Mouse (Mus musculus) midbrain, embryonic 14.5 days (tissue): ENCODE measurements around the gene Ugt3a1. TPM values are rescaled to one million over a fixed set of nuclear protein-coding genes. Genes with fewer than 3 reads are reported as not detected.

Experiments
- ATAC-seq: fragments of 200-750 bp; cut with Nextera tagmentation; 2 replicates; pipeline ENCODE4 v1.8.0; 2017; ENCODE audit warnings: moderate number of reproducible peaks, moderate library complexity; ENCODE audit not compliant: low FRiP score, low TSS enrichment
- DNase-seq: peaks from one replicate; pipeline ENCODE4 v3.0.0-alpha.2; 2015
- H3K27ac ChIP-seq: fragments of 300-500 bp; sonication (generic); replicated peaks from 2 replicates; pipeline ENCODE4 v1.5.1; 2014; ENCODE audit warnings: mild to moderate bottlenecking, low read depth, low read length, moderate library complexity
- H3K27me3 ChIP-seq: fragments of 300-500 bp; sonication (generic); 2 replicates; pipeline ENCODE4 v1.6.1; 2014; ENCODE audit warnings: low read length, control low read depth, mixed read lengths; ENCODE audit not compliant: control insufficient read depth, insufficient read depth
- H3K36me3 ChIP-seq: fragments of 300-500 bp; sonication (generic); 2 replicates; pipeline ENCODE4 v1.6.1; 2014; ENCODE audit warnings: low read length, control low read depth; ENCODE audit not compliant: control insufficient read depth, insufficient read depth
- H3K4me1 ChIP-seq: fragments of 300-500 bp; sonication (generic); 2 replicates; pipeline ENCODE4 v1.6.1; 2014; ENCODE audit warnings: mild to moderate bottlenecking, antibody characterized with exemption, low read length, control low read depth; ENCODE audit not compliant: control insufficient read depth, insufficient read depth
- H3K4me2 ChIP-seq: fragments of 300-500 bp; sonication (generic); 2 replicates; pipeline ENCODE4 v1.6.1; 2014; ENCODE audit warnings: mild to moderate bottlenecking, low read length, moderate library complexity
- H3K4me3 ChIP-seq: fragments of 300-500 bp; sonication (generic); replicated peaks from 2 replicates; pipeline ENCODE4 v1.5.1; 2014; ENCODE audit warnings: low read depth, low read length
- H3K9ac ChIP-seq: fragments of 300-500 bp; sonication (generic); replicated peaks from 2 replicates; pipeline ENCODE4 v1.6.1; 2014; ENCODE audit warnings: mild to moderate bottlenecking, low read length, moderate library complexity
- H3K9me3 ChIP-seq: fragments of 300-500 bp; sonication (generic); 2 replicates; pipeline ENCODE4 v1.6.1; 2016; ENCODE audit warnings: low read length, control low read depth, mixed read lengths; ENCODE audit not compliant: control insufficient read depth
- WGBS: fragments of 180-500 bp; shearing (Covaris S2); extraction: QIAGEN DNeasy Blood & Tissue Kit; methylation state at CpG from one replicate; pipeline ENCODE4 v1.1.7; 2014; 5-methylcytosine and 5-hydroxymethylcytosine counted together
- polyA plus RNA-seq: library from polyadenylated mRNA; unstranded; fragments of >200 nt; fragmentation: Nextera tagmentation; extraction: Ambion mirVana; gene quantifications from 2 replicates; pipeline ENCODE4 v1.2.1, GENCODE M21; 2014

The Ugt3a1 gene
- polyA plus RNA-seq, 1 experiment from 2014 or later, result not detected

DNA sequence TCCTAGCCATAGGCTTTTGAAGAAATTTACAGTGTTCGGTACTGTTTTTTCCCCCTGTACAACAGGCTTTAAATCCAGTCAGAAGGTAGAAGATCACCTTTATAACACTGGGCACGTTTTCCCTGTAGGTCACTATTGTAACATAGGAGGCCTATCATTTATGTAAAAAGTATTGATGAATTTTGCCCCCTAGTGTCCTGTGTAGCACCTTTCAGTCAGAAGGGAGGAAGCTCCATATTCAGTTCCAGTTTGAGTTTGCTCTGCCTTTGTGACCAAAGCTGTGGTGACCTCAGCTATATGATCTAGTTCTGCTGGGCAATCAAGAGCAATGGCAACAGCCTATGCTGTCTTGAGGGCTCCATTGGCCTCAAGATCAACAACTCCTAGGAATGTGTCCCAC is 13.0 kb downstream of the Ugt3a1 start:
- H3K27me3 ChIP-seq, result no peaks in the 10 kb centered on the region
- no peak overlapping the region for H3K4me3 ChIP-seq
- no peak overlapping the region for H3K27ac ChIP-seq
- no peaks in the 10 kb centered on the region for H3K4me1 ChIP-seq
- H3K9me3 ChIP-seq, result no peaks in the 10 kb centered on the region
- 62% methylated on average over 2 of the region's 2 CpGs for WGBS
- H3K36me3 ChIP-seq, result no peaks in the 10 kb centered on the region
- DNase-seq (no peak), ATAC-seq (no peak)
- H3K9ac ChIP-seq, result no peak overlapping the region
- H3K4me2 ChIP-seq, result no peak overlapping the region

DNA sequence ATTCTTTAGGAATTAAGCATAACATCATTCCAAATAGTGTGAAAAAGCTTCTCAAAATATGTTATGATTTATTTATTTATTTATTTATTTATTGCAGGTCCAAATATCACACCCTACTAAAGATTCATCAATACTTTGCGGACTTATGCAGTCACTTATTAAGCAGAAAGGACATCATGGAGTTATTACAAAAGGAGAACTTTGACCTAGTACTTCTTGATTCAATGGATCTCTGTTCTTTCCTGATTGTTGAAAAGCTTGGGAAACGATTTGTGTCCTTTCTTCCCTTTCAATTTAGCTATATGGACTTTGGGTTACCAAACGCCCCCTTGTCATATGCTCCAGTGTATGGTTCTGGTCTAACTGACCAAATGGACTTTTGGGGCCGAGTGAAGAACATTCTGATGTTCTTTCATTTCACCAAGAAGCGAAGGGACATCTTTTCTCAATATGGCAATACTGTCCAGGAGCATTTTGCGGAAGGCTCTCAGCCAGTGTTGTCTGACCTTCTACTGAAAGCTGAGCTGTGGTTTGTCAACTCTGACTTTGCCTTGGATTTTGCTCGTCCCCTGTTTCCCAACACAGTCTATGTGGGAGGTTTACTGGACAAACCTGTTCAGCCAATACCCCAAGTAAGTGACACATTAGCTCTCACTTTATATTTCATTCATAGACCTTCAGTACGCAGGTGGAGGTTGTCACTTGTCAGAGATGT is 29.4 kb downstream of the Ugt3a1 start:
- 86% methylated on average over 8 of the region's 8 CpGs for WGBS

DNA sequence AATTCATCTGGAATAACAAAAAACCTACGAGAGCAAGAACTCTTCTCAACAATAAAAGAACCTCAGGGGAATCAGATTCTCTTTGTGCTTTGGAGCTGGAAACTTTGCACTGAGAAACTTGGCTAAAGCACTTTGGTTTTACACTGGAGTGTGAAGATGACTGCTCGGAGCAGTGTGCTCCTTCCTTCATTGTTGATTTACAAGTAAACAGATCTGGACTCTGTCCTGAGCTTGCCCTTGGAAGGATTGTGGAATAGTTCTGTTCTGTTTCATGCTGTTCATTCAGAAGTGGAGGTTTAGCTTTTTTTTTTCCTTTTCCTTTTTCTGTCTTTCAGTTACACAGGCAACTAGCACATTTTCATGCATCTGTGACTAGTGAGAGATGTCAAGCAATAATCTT is 57.9 kb downstream of the Ugt3a1 start:
- DNase-seq (no peak), ATAC-seq (no peak)
- no peak overlapping the region for H3K9ac ChIP-seq
- H3K4me3 ChIP-seq, result no peak overlapping the region
- H3K4me2 ChIP-seq, result no peak overlapping the region
- H3K4me1 ChIP-seq, result no peaks in the 10 kb centered on the region
- H3K27me3 ChIP-seq, result no peaks in the 10 kb centered on the region
- no peaks in the 10 kb centered on the region for H3K36me3 ChIP-seq
- H3K9me3 ChIP-seq, result no peaks in the 10 kb centered on the region
- WGBS, result 72% methylated on average over 2 of the region's 2 CpGs
- H3K27ac ChIP-seq, result no peak overlapping the region

More for the DNA sequence above, 29.4 kb downstream of the Ugt3a1 start:
- Histone ChIP-seq H3K27me3 (no peaks in the 10 kb centered on the region), H3K36me3 (no peaks in the 10 kb centered on the region), H3K4me2 (no peak overlapping the region), H3K9me3 (no peaks in the 10 kb centered on the region), H3K27ac (no peak overlapping the region), H3K4me1 (no peaks in the 10 kb centered on the region), H3K9ac (no peak overlapping the region), H3K4me3 (no peak overlapping the region)
- DNase-seq, result no peak
- ATAC-seq, result no peak

DNA sequence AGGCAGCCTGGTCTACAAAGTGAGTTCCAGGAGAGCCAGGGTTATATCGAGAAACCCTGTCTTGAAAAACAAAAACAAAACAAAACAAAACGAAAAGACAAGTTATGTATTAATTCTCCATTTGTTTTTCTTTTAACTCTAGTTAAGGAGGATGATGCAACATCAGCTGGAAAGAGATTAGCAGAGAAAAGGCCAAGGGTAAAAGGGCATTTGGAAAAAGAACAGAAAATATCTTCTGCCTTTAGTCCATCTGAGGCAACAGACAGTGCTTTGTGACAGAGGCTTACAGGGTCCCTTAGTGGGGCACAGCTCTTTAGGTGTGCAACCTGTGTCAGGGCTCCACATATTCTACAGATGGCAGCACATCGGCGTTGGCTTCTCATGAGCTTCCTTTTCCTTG is 58.7 kb downstream of the Ugt3a1 start, which contains the start of gene Ugt3a2:
Gene Ugt3a2, plus strand, starts transcription at position 210 of the 400 bp plus-strand sequence.
- Histone ChIP-seq H3K4me3 (no peak within 1 kb of the TSS), H3K36me3 (no peaks in the 10 kb centered on the region), H3K9ac (no peak within 1 kb of the TSS), H3K4me1 (no peaks in the 10 kb centered on the region), H3K9me3 (no peaks in the 10 kb centered on the region), H3K4me2 (no peak within 1 kb of the TSS), H3K27me3 (no peaks in the 10 kb centered on the region), H3K27ac (no peak within 1 kb of the TSS)
- WGBS, result 88% methylated on average over 4 of the region's 4 CpGs
- ATAC-seq (no peak), DNase-seq (no peak)

DNA sequence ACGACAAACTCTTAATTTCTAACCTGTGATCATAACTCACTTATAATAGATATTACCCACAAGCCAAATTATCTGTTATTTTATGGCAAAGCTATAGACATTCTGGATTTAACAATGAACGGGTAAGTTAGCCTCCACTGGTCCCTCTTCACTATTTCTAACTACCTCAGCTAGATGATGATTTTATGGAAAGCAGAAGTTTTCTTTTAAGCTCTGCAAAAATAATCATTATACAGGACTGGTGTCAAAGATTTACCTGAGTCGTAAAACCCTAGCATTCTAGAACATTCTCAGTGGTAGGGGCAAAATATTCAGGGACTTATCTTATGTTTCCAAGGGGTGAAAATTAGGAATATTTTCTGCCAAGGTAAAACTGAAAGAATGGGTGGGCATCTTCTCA is 59.9 kb downstream of the Ugt3a1 start:
- H3K9ac ChIP-seq, result no peak overlapping the region
- H3K4me3 ChIP-seq, result no peak overlapping the region
- DNase-seq (no peak), ATAC-seq (no peak)
- no peaks in the 10 kb centered on the region for H3K27me3 ChIP-seq
- H3K4me2 ChIP-seq, result no peak overlapping the region
- 81% methylated on average over 3 of the region's 3 CpGs for WGBS
- H3K27ac ChIP-seq, result no peak overlapping the region
- H3K4me1 ChIP-seq, result no peaks in the 10 kb centered on the region
- H3K36me3 ChIP-seq, result no peaks in the 10 kb centered on the region
- H3K9me3 ChIP-seq, result no peaks in the 10 kb centered on the region

DNA sequence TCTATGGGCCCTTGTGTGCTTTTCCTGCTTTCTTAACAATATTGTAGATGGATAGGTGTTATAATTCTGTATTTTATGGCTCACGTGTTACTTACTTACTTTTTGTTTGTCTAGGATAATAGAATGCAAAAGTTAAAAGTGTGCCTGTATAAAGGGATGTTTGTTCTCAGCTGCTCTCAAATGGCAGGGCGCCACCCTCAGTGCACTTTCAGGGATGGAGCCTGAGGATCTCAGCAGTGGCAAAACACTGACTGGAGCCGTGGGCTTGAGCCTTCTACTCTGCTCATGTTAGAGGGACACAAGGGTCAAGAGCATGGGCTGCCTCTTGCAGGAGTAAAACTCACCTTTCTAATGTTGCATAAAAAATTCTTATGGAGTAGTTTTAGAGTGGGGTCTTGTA is 60.3 kb downstream of the Ugt3a1 start:
- Histone ChIP-seq H3K4me2 (no peak overlapping the region), H3K4me1 (no peaks in the 10 kb centered on the region), H3K9ac (no peak overlapping the region), H3K27ac (no peak overlapping the region), H3K27me3 (no peaks in the 10 kb centered on the region), H3K36me3 (no peaks in the 10 kb centered on the region), H3K4me3 (no peak overlapping the region), H3K9me3 (no peaks in the 10 kb centered on the region)
- ATAC-seq (no peak), DNase-seq (no peak)
- WGBS, result 74% methylated on average over 3 of the region's 3 CpGs

DNA sequence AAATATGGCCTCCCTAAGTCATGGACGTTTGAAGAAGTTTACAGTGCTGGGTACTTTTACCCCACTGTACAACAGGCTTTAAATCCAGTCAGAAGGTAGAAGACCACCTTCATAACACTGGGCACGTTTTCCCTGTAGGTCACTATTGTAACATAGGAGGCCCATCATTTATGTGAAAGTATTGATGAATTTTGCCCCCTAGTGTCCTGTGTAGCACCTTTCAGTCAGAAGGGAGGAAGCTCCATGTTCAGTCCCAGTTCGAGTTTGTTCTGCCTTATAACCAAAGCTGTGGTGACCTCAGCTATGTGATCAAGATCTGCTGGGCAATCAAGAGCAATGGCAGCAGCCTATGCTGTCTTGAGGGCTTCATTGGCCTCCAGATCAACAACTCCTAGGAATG is 72.1 kb downstream of the Ugt3a1 start:
- no peak overlapping the region for H3K27ac ChIP-seq
- H3K27me3 ChIP-seq, result no peaks in the 10 kb centered on the region
- ATAC-seq (no peak), DNase-seq (no peak)
- H3K4me3 ChIP-seq, result no peak overlapping the region
- no peaks in the 10 kb centered on the region for H3K4me1 ChIP-seq
- no peaks in the 10 kb centered on the region for H3K36me3 ChIP-seq
- WGBS, result 65% methylated on average over 3 of the region's 3 CpGs
- H3K4me2 ChIP-seq, result no peak overlapping the region
- H3K9me3 ChIP-seq, result no peaks in the 10 kb centered on the region
- no peak overlapping the region for H3K9ac ChIP-seq

DNA sequence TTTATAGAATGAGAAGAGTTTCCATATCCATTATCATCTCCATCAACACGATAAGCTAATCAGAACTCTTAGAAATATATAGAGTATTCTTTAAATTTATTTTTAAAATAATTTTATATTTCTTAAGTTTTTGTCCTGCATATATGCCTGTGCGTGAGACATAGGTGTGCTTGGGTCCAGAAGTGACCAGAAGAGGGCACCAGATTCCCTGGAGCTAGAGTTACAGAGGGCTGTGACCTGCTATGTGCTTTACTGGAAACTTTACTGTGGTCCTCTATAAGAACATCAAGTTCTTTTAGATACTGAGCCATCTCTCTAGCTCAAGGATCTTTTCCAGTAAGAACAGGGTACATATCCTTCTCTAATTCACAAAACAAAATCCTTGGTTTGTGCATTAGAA is 86.1 kb downstream of the Ugt3a1 start:
- H3K4me2 ChIP-seq, result no peak overlapping the region
- H3K4me1 ChIP-seq, result no peaks in the 10 kb centered on the region
- no peak overlapping the region for H3K4me3 ChIP-seq
- WGBS, result 62% methylated on average over 2 of the region's 2 CpGs
- no peak for ATAC-seq
- no peak overlapping the region for H3K27ac ChIP-seq
- H3K27me3 ChIP-seq, result no peaks in the 10 kb centered on the region
- H3K9me3 ChIP-seq, result no peaks in the 10 kb centered on the region
- no peak overlapping the region for H3K9ac ChIP-seq
- DNase-seq, result no peak
- no peaks in the 10 kb centered on the region for H3K36me3 ChIP-seq
